Mouse (Mus musculus): Measurements from ENCODE around the gene Dock6. TPM values are rescaled to one million over a fixed set of nuclear protein-coding genes. Genes with fewer than 3 reads are reported as not detected.
A peak's percentile ranks its signal among the peaks of the same experiment; 100 is the strongest.

Dock6 gene
- total and polyA plus RNA-seq, 3 experiments, result 5.0 to 21.3 TPM; not detected in 1

DNA sequence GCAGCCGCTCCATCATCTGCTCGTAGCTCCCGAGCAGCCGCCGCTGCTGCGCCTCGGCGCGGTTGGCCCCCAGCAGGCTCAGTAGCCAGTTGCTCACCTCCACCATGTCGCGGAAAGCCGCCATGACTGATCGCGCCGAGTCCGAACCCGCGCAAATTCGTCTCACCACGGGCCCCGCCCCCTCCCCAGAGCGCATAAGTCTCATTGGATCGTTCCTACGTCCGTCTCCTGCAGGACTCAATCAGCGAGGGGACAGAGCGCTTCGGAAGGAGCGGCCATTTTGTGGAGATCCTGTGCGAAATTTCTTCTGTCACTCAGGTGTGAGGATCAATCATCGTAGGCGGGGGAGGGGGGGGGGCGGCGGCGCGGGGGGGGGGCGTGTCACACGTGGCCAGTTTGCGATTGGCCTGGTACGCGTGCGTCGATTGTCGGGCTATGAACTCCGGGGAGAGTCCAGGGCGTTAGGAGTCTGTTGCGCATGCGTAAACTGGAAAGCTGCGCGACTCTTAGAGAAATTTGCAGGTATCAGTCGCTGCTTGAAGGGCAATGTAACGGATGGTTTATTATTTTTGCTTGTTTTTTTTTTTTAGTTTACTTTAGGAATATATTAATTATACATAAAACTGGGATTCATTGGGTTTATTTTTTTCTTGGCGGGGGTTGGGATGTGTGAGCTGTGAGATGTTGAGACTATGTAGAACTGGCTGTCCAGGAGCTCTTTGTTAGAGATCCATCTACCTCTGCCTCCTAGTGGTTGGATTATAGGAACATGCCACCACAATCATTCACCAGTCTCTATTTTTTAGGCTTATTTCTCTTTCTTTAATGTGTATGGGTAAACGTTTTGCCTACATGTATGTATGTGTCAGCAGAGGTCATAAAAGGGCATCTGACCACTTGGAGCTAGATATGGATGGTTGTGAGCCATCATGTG lies 92.0 kb downstream of the Dock6 start, which contains the start of gene Spc24:
Gene Spc24, minus strand, starts transcription at position 149 of the 934 bp plus-strand sequence.
- Histone ChIP-seq H3K9me3 (replicated peaks; ENCODE audit: insufficient read depth, low read length) (no peaks in the 10 kb centered on the region), H3K9ac (ENCODE audit: control insufficient read depth, low read depth, low read length, poor library complexity, severe bottlenecking) (peak within 1 kb of the TSS; percentile 79), H3K27me3 (ENCODE audit: control insufficient read depth in 1 of 2, insufficient read depth in 2 of 2, low read length in 2 of 2) (no peaks in the 10 kb centered on the region), H3K4me3 (ENCODE audit: control insufficient read depth in 1 of 2, insufficient read depth in 1 of 2, low read depth in 2 of 2, low read length in 2 of 2) (peak within 1 kb of the TSS; percentile 71 to 78), H3K4me1 (ENCODE audit: control insufficient read depth in 1 of 2, insufficient read depth in 2 of 2, low read length in 2 of 2) (peaks cover 9 to 31% of the 10 kb centered on the region in 2 experiments), H3K27ac (ENCODE audit: control insufficient read depth, low read depth, low read length) (peak within 1 kb of the TSS; percentile 52), H3K36me3 (ENCODE audit: control insufficient read depth in 1 of 2, insufficient read depth in 2 of 2, low read length in 2 of 2) (peaks cover 0 to 24% of the 10 kb centered on the region in 2 experiments; a peak in 3 of 4 replicates), H3K79me2 (ENCODE audit: control insufficient read depth, insufficient read depth, low read length, poor library complexity) (peaks cover 25% of the 10 kb centered on the region)
- peak; percentile 100 for DNase-seq (ENCODE audit: low read depth, low spot score)
- peak in 2 of 3 experiments; percentile 89 to 98; a peak in 4 of 6 replicates for TF ChIP-seq CTCF (IDR thresholded peaks at IDR 0.05 in 2 of 3, conservative IDR thresholded peaks at IDR 0.05 in 1 of 3; ENCODE audit: control insufficient read depth in 1 of 3, insufficient read depth in 1 of 3, low read depth in 2 of 3, low read length in 3 of 3, poor library complexity in 1 of 3, severe bottlenecking in 1 of 3)
- peak; percentile 60 for TF ChIP-seq ETS1 (IDR thresholded peaks at IDR 0.05; ENCODE audit: low read depth, low read length)
- peak; percentile 85 for TF ChIP-seq SIN3A (IDR thresholded peaks at IDR 0.05; ENCODE audit: low read length)
- no peak for TF ChIP-seq MAFK (IDR thresholded peaks at IDR 0.05; ENCODE audit: borderline replicate concordance, low read depth, low read length)
- TF ChIP-seq NELFE (IDR thresholded peaks at IDR 0.05; ENCODE audit: low read depth, low read length), result peak; percentile 99
- TF ChIP-seq NRF1 (IDR thresholded peaks at IDR 0.05; ENCODE audit: insufficient read depth, low read depth, low read length, poor library complexity, severe bottlenecking), result peak; percentile 84
- TF ChIP-seq SMC3 (IDR thresholded peaks at IDR 0.05; ENCODE audit: low read depth, low read length), result peak; percentile 95
- TF ChIP-seq MAZ (IDR thresholded peaks at IDR 0.05; ENCODE audit: low read depth, low read length), result peak; percentile 88
- TF ChIP-seq ZNF384 (IDR thresholded peaks at IDR 0.05; ENCODE audit: low read depth, low read length), result peak; percentile 75
- peak; percentile 97 for TF ChIP-seq ZMIZ1 (IDR thresholded peaks at IDR 0.05; ENCODE audit: low read depth, low read length)
- 0 out of 2 replicates have a peak, but pooled peaks have one; percentile 81 for TF ChIP-seq UBTF (IDR thresholded peaks at IDR 0.05; ENCODE audit: borderline replicate concordance, insufficient read depth, low read depth, low read length)
- TF ChIP-seq MAX (IDR thresholded peaks at IDR 0.05; ENCODE audit: low read length), result peak; percentile 97
- peak; percentile 87 for TF ChIP-seq CHD2 (IDR thresholded peaks at IDR 0.05; ENCODE audit: low read length)
- peak; percentile 99 for TF ChIP-seq POLR2AphosphoS2 (IDR thresholded peaks at IDR 0.05; ENCODE audit: low read length)
- TF ChIP-seq MXI1 (IDR thresholded peaks at IDR 0.05; ENCODE audit: low read depth, low read length), result peak; percentile 96
- peak; percentile 65; the same call in 1 of the 2 replicates for TF ChIP-seq BHLHE40 (IDR thresholded peaks at IDR 0.05; ENCODE audit: borderline replicate concordance, low read depth, low read length)
- peak; percentile 86 for TF ChIP-seq USF1 (IDR thresholded peaks at IDR 0.05; ENCODE audit: low read depth, low read length)
- TF ChIP-seq E2F4 (IDR thresholded peaks at IDR 0.05; ENCODE audit: borderline replicate concordance, low read depth, low read length), result peak; percentile 98
- TF ChIP-seq JUND (IDR thresholded peaks at IDR 0.05; ENCODE audit: low read depth, low read length), result peak; percentile 86; the same call in 1 of the 2 replicates
- TF ChIP-seq GATA1 (IDR thresholded peaks at IDR 0.05; ENCODE audit: low read depth, low read length), result peak; percentile 10; the same call in 1 of the 2 replicates
- TF ChIP-seq ZC3H11A (IDR thresholded peaks at IDR 0.05; ENCODE audit: low read depth, low read length), result peak; percentile 83
- no peak; the same call in none of the 2 replicates for TF ChIP-seq RCOR1 (IDR thresholded peaks at IDR 0.05; ENCODE audit: low read depth, low read length)
- TF ChIP-seq MEF2A (IDR thresholded peaks at IDR 0.05; ENCODE audit: extremely low read depth, insufficient replicate concordance, low read depth, low read length, poor library complexity, severe bottlenecking), result no peak
- TF ChIP-seq MYB (IDR thresholded peaks at IDR 0.05; ENCODE audit: low read depth, low read length), result no peak
- TF ChIP-seq USF2 (IDR thresholded peaks at IDR 0.05; ENCODE audit: borderline replicate concordance in 1 of 2, insufficient read depth in 1 of 2, low read depth in 1 of 2, low read length in 2 of 2), result no peak
- peak in 1 of 2 experiments; percentile 99; a peak in 2 of 4 replicates for TF ChIP-seq POLR2A (IDR thresholded peaks at IDR 0.05; ENCODE audit: control insufficient read depth in 1 of 2, insufficient read depth in 1 of 2, low read depth in 1 of 2, low read length in 2 of 2, poor library complexity in 1 of 2)
- no peak for TF ChIP-seq ZKSCAN1 (IDR thresholded peaks at IDR 0.05; ENCODE audit: low read depth, low read length)
- peak; percentile 97 for TF ChIP-seq MYC (IDR thresholded peaks at IDR 0.05; ENCODE audit: low read depth, low read length)
- TF ChIP-seq POLR2AphosphoS5 (IDR thresholded peaks at IDR 0.05; ENCODE audit: borderline replicate concordance, low read depth, low read length), result no peak
- TF ChIP-seq TBP (IDR thresholded peaks at IDR 0.05; ENCODE audit: low read depth, low read length), result peak; percentile 93
- TF ChIP-seq HCFC1 (IDR thresholded peaks at IDR 0.05; ENCODE audit: low read depth, low read length), result peak; percentile 82
- peak; percentile 83 for TF ChIP-seq TCF12 (IDR thresholded peaks at IDR 0.05; ENCODE audit: low read depth, low read length)
- TF ChIP-seq RAD21 (IDR thresholded peaks at IDR 0.05; ENCODE audit: low read depth, low read length), result peak; percentile 88
- TF ChIP-seq EP300 (IDR thresholded peaks at IDR 0.05; ENCODE audit: low read depth in 1 of 2, low read length in 2 of 2), result peak in 1 of 2 experiments; percentile 17; a peak in 1 of 4 replicates
